Mouse (Mus musculus): ENCODE measurements around the gene Gm14295.
"Not testable (repeated sequence)": the region's sequence is repeated elsewhere in the genome, so short reads cannot be mapped to it uniquely, and the experiment has no call there.

The Gm14295 gene

DNA sequence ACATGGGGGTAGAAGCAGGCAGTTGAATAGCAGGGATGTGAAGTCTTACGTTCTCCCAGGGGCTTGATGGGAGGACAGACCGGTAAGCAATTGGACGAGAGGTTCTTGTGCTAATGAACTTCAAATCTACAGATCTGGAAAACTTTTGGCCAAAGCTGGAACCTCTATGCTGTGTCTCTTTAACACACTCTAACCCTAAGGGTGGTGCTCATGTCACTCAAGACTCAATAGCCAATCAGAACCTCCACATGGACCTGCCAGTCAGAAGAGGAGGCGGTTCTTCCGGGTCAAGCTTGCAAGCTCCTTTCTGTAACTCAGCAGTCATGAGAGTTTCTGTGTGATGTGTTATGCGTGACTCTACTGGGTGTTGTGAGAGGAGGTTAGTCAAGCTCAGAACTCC, at the start of gene Gm14295:
Gene Gm14295 (plus strand): TSS at position 301 of the 400 bp plus-strand sequence.
- not testable (repeated sequence) for TF ChIP-seq GATA4 (IDR thresholded peaks at IDR 0.05; ENCODE audit: insufficient replicate concordance, low read length)

DNA sequence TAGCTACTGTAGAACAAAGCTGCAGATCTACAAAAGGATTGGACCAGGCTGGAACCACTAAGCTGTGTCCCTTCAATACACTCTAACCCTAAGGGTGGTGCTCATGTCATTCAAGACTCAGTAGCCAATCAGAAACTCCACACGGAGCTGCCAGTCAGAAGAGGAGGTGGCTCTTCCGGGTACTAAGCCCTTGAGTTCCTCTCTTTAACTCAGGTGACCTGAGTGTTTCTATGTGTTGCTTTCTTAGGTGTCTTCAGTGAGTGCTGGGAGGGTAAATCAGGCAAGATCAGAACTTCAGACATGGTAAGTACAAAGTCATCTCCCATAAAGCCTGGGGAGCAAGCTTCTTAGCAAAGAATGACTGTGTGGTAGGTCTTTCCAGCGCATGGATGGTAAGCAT, 32.4 kb downstream of the Gm14295 start, which contains the start of gene Gm14408:
Gene Gm14408 (plus strand): TSS at position 301 of the 400 bp plus-strand sequence.
- TF ChIP-seq GATA4 (IDR thresholded peaks at IDR 0.05; ENCODE audit: insufficient replicate concordance, low read length), result not testable (repeated sequence)

Measured in liver, adult (tissue).